Mouse (Mus musculus) lung, embryonic 14.5 days (tissue): ENCODE measurements around the gene Arhgdib. TPM values are rescaled to one million over a fixed set of nuclear protein-coding genes. Genes with fewer than 3 reads are reported as not detected.
A peak's percentile ranks its signal among the peaks of the same experiment; 100 is the strongest.

Experiments used
- ATAC-seq: fragments of 200-750 bp; cut with Nextera tagmentation; 2 replicates; pipeline ENCODE4 v1.8.0; 2017; ENCODE audit warnings: mild to moderate bottlenecking, moderate TSS enrichment, moderate library complexity; ENCODE audit not compliant: insufficient read depth
- DNase-seq: peaks from one replicate; pipeline ENCODE4 v3.0.0-alpha.2; 2015
- H3K27ac ChIP-seq: fragments of 300-500 bp; sonication (generic); 2 replicates; pipeline ENCODE4 v1.5.1; 2014; ENCODE audit warnings: low read depth, mild to moderate bottlenecking, moderate library complexity
- H3K27me3 ChIP-seq: fragments of 300-500 bp; sonication (generic); 2 replicates; pipeline ENCODE4 v1.6.1; 2014; ENCODE audit warnings: low read length, control low read depth; ENCODE audit not compliant: insufficient read depth
- H3K36me3 ChIP-seq: fragments of 300-500 bp; sonication (generic); 2 replicates; pipeline ENCODE4 v1.6.1; 2014; ENCODE audit warnings: control low read depth; ENCODE audit not compliant: insufficient read depth
- H3K4me1 ChIP-seq: fragments of 300-500 bp; sonication (generic); 2 replicates; pipeline ENCODE4 v1.6.1; 2014; ENCODE audit warnings: antibody characterized with exemption, control low read depth; ENCODE audit not compliant: insufficient read depth
- H3K4me2 ChIP-seq: fragments of 300-500 bp; sonication (generic); 2 replicates; pipeline ENCODE4 v1.6.1; 2014; ENCODE audit warnings: mild to moderate bottlenecking
- H3K4me3 ChIP-seq: fragments of 300-500 bp; sonication (generic); 2 replicates; pipeline ENCODE4 v1.5.1; 2014; ENCODE audit warnings: low read depth, low read length
- H3K9ac ChIP-seq: fragments of 300-500 bp; sonication (generic); 2 replicates; pipeline ENCODE4 v1.6.1; 2014
- H3K9me3 ChIP-seq: fragments of 300-500 bp; sonication (generic); 2 replicates; pipeline ENCODE4 v1.6.1; 2016; ENCODE audit warnings: low read depth, low read length, control low read depth
- CTCF ChIP-seq: IDR thresholded peaks from 2 replicates; pipeline ENCODE4 v1.5.1; 2016; ENCODE audit warnings: antibody characterized with exemption, low read depth
- WGBS: fragments of 180-500 bp; shearing (Covaris S2); extraction: QIAGEN DNeasy Blood & Tissue Kit; methylation state at CpG from one replicate; pipeline ENCODE4 v1.1.7; 2014; 5-methylcytosine and 5-hydroxymethylcytosine counted together
- polyA plus RNA-seq: library from polyadenylated mRNA; unstranded; fragments of >200 nt; fragmentation: Nextera tagmentation; extraction: Ambion mirVana; gene quantifications from 2 replicates; pipeline ENCODE4 v1.2.1, GENCODE M21; 2014

Gene Arhgdib
- polyA plus RNA-seq, 1 experiment from 2014 or later = 71.9 TPM

DNA sequence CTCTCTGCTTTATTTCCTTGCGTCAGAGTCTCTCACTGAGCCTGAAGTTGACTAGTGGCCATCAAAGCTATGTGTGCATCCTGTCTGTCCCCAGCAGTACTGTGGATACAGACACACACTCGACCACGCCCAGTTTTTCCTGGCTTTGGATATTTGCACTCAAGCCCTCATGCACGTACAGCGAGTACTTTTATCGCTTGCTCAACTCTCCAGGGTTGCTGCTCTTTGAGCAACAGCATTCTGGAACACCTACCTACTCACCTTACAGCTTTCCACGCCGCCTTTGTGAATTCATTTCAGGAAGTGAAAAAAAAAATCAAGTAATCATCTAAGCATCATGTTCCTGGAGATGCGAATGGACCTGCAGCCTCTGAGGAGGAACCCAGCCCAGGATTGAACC lies 11.2 kb upstream of the Arhgdib start:
- no peak overlapping the region for H3K27ac ChIP-seq
- H3K4me3 ChIP-seq = no peak overlapping the region
- WGBS = 81% methylated on average over 9 of the region's 9 CpGs
- no peaks in the 10 kb centered on the region for H3K27me3 ChIP-seq
- DNase-seq (no peak), ATAC-seq (no peak)
- TF ChIP-seq CTCF = no peak
- no peaks in the 10 kb centered on the region for H3K36me3 ChIP-seq
- no peaks in the 10 kb centered on the region for H3K9me3 ChIP-seq
- no peaks in the 10 kb centered on the region for H3K4me1 ChIP-seq
- no peak overlapping the region for H3K4me2 ChIP-seq
- no peak overlapping the region for H3K9ac ChIP-seq

DNA sequence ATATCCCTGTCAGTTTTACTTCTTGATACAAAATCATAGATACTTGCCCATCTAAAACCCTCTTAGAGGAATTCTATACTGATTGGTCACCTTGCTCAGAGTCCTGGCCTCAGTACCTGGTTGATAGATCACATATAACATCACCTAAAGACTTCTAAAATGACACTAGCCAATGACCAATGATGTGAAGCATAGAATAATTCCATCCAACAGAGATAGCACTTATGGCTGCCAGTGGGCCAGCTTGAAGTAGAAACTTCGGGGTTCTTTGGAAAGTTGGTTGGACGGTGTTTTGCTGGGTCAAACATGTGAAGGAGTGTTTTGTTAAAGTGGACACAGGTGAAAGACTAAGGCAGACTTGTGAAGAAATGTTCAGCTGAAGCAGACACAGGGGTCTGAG lies 8.5 kb upstream of the Arhgdib start:
- Histone ChIP-seq H3K36me3 (no peaks in the 10 kb centered on the region), H3K4me1 (no peaks in the 10 kb centered on the region), H3K9ac (no peak overlapping the region), H3K27ac (no peak overlapping the region), H3K4me2 (no peak overlapping the region), H3K9me3 (no peaks in the 10 kb centered on the region), H3K27me3 (no peaks in the 10 kb centered on the region), H3K4me3 (no peak overlapping the region)
- no peak for ATAC-seq
- no peak for TF ChIP-seq CTCF
- no peak for DNase-seq
- WGBS = 94% methylated on average over 2 of the region's 2 CpGs

GRCm38 (mm10) chr6:136947716-136948115 lies 6.0 kb upstream of the Arhgdib start:
- H3K4me2 ChIP-seq = no peak overlapping the region
- no peak overlapping the region for H3K4me3 ChIP-seq
- 74% methylated on average over 4 of the region's 4 CpGs for WGBS
- H3K27me3 ChIP-seq = no peaks in the 10 kb centered on the region
- TF ChIP-seq CTCF = no peak
- H3K36me3 ChIP-seq = no peaks in the 10 kb centered on the region
- DNase-seq (no peak), ATAC-seq (no peak)
- H3K27ac ChIP-seq = no peak overlapping the region
- H3K9me3 ChIP-seq = no peaks in the 10 kb centered on the region
- H3K9ac ChIP-seq = no peak overlapping the region
- no peaks in the 10 kb centered on the region for H3K4me1 ChIP-seq

- no peaks in the 10 kb centered on the region for H3K36me3 ChIP-seq
- DNase-seq (no peak), ATAC-seq (peak; percentile 49; the same call in 1 of the 2 replicates)
- no peaks in the 10 kb centered on the region for H3K27me3 ChIP-seq
- TF ChIP-seq CTCF = no peak
- H3K27ac ChIP-seq = no peak overlapping the region
- H3K9me3 ChIP-seq = no peaks in the 10 kb centered on the region
- H3K4me1 ChIP-seq = no peaks in the 10 kb centered on the region
- WGBS = 45% methylated on average over 9 of the region's 9 CpGs
- H3K9ac ChIP-seq = no peak overlapping the region
- H3K4me3 ChIP-seq = no peak overlapping the region
- no peak overlapping the region for H3K4me2 ChIP-seq
Measured at GRCm38 (mm10) chr6:136946943-136947342, 5.2 kb upstream of the Arhgdib start.

DNA sequence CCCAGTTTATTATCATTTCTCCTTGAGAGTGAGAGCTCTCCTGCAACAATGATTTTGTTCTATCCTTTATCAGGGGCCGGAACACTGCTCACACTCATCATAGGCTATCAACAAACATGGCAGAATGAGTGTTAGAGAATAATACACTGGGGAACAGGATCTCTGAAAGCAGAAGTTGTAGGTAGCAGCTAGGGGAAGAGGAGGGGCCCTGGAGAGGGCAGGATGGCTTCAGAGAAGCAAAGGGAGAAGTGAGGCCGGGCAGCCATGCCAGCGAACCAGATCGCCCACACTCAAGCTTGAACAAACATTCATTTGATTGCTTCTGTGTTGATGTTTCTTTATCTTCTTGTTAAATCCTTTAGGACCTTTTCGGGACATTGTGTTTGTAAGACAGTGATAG lies 4.5 kb upstream of the Arhgdib start:
- no peak overlapping the region for H3K4me2 ChIP-seq
- H3K4me3 ChIP-seq = no peak overlapping the region
- H3K9ac ChIP-seq = no peak overlapping the region
- no peaks in the 10 kb centered on the region for H3K9me3 ChIP-seq
- WGBS = 55% methylated on average over 5 of the region's 5 CpGs
- no peaks in the 10 kb centered on the region for H3K27me3 ChIP-seq
- DNase-seq (no peak), ATAC-seq (no peak)
- no peak overlapping the region for H3K27ac ChIP-seq
- no peak for TF ChIP-seq CTCF
- no peaks in the 10 kb centered on the region for H3K4me1 ChIP-seq
- H3K36me3 ChIP-seq = no peaks in the 10 kb centered on the region

DNA sequence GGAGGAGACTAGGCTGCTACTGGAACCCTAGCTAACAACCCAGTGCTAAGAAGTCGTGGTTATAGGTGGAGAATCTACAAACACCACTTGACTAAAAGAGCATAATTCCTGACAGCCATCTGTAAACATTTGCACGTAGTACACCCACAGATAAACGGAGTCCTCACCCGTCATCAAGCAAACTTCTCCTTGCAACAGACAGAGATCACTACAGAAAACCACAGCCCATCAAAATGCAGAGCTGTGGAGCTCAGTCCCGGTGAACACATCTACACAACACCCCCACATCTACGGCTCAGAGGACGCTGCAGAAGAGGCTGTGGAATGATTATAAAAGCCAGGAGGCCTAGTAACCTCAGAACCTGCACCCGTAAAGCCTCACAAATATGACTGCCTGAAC lies 2.8 kb upstream of the Arhgdib start:
- Histone ChIP-seq H3K4me3 (no peak overlapping the region), H3K27ac (no peak overlapping the region), H3K4me2 (no peak overlapping the region), H3K9me3 (no peaks in the 10 kb centered on the region), H3K4me1 (peaks cover 8% of the 10 kb centered on the region; the same call in 1 of the 2 replicates), H3K27me3 (no peaks in the 10 kb centered on the region), H3K36me3 (no peaks in the 10 kb centered on the region), H3K9ac (no peak overlapping the region)
- 56% methylated on average over 8 of the region's 8 CpGs for WGBS
- no peak for ATAC-seq
- DNase-seq = no peak
- TF ChIP-seq CTCF = no peak

GRCm38 (mm10) chr6:136943392-136943791 lies 1.7 kb upstream of the Arhgdib start:
- no peaks in the 10 kb centered on the region for H3K27me3 ChIP-seq
- no peak overlapping the region for H3K27ac ChIP-seq
- no peaks in the 10 kb centered on the region for H3K36me3 ChIP-seq
- no peak overlapping the region for H3K4me2 ChIP-seq
- H3K9ac ChIP-seq = no peak overlapping the region
- H3K4me1 ChIP-seq = peaks cover 8% of the 10 kb centered on the region; the same call in 1 of the 2 replicates
- TF ChIP-seq CTCF = no peak
- no peaks in the 10 kb centered on the region for H3K9me3 ChIP-seq
- H3K4me3 ChIP-seq = no peak overlapping the region
- DNase-seq (no peak), ATAC-seq (no peak)

GRCm38 (mm10) chr6:136942280-136942679 lies 581 bp upstream of the Arhgdib start:
- Histone ChIP-seq H3K36me3 (no peaks in the 10 kb centered on the region), H3K27ac (no peak overlapping the region), H3K9me3 (no peaks in the 10 kb centered on the region), H3K4me2 (no peak overlapping the region), H3K4me3 (no peak overlapping the region), H3K4me1 (peaks cover 8% of the 10 kb centered on the region; the same call in 1 of the 2 replicates), H3K9ac (no peak overlapping the region), H3K27me3 (no peaks in the 10 kb centered on the region)
- no peak for TF ChIP-seq CTCF
- WGBS = 78% methylated on average over 9 of the region's 9 CpGs
- no peak for DNase-seq
- no peak for ATAC-seq
